Mouse (Mus musculus): ENCODE results near the gene Pappa.
A peak's percentile ranks its signal among the peaks of the same experiment; 100 is the strongest.

The Pappa gene

GRCm38 (mm10) chr4:65174505-65174904 is 50.5 kb downstream of the Pappa start:
- DNase-seq = no peak

GRCm38 (mm10) chr4:65178146-65178545 is 54.2 kb downstream of the Pappa start:
- DNase-seq = no peak

- no peak for DNase-seq
Measured at GRCm38 (mm10) chr4:65187236-65187635, 63.3 kb downstream of the Pappa start.

GRCm38 (mm10) chr4:65187716-65188115 is 63.7 kb downstream of the Pappa start:
- DNase-seq = no peak

GRCm38 (mm10) chr4:65188921-65189485 is 65.0 kb downstream of the Pappa start:
- DNase-seq = no peak

DNA sequence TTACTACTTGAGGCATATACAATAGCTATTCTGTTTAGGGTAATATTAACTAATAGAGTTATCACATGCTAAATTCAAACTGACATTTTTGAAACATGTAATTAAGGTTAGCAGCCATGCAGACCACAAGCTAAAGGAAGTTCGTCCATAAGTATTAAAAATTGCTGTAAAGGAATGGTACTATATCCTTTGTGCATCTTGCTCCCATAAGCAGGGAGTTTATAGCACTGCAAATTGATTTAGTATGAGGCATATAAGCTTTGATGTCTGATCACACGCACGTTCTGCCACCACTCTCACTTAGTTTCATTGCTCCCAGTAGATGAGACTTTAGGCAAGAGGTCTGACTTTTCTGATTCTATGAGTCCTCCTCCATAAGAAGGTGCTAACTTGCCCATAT is 68.8 kb downstream of the Pappa start:
- no peak for DNase-seq

DNA sequence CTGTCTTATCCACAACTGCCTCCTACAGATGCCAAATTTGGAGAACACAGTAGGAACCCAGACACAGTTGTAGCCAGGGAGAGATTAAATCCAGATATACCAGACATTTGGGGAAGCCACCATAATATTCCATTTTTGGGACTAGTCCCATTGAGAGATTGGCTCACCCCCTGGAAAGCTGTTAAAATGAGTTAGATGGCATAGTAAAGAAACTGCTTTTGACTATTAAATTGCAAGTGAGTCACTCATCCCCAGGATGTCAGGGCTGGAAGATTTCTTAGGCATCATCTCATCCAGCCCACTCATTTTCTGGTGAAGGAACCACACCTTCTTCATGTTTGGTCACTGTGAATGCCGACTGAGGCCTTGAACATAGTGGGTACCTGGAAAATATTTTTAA is 72.0 kb downstream of the Pappa start:
- DNase-seq = no peak

- no peak for DNase-seq
Measured at GRCm38 (mm10) chr4:65203666-65204065, 79.7 kb downstream of the Pappa start.

- DNase-seq = no peak
Measured at GRCm38 (mm10) chr4:65205446-65205845, 81.5 kb downstream of the Pappa start.

- no peak for DNase-seq
Measured at GRCm38 (mm10) chr4:65209369-65210015, 85.5 kb downstream of the Pappa start.

- no peak for DNase-seq
Measured at GRCm38 (mm10) chr4:65216682-65217081, 92.7 kb downstream of the Pappa start.

- DNase-seq = peak; percentile 48
Measured at GRCm38 (mm10) chr4:65217651-65218364, 93.8 kb downstream of the Pappa start.

- DNase-seq = no peak
Measured at GRCm38 (mm10) chr4:65223901-65224300, 99.9 kb downstream of the Pappa start.

DNA sequence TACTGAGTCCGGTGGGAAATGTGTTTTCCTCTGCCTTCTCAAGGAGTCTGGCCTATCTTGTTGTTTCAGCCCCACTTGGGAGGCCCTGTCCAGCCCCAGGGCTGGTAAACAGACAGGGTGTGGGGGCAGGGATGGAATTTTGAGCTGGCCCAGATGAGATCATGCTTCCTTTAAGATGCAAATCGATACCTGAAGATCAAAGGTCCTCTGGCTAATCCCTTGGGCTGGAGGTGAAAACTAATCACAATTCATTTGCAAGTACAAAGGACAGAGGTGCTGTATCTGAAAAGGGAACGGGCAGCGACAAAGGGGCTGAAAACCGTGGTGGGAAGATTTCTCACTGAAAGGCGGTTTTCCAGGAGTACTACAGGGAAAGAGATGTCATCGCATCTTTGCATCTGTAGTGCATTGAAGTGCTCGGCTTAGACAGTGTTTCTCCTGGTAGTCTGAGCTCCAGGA is 114.6 kb downstream of the Pappa start:
- peak; percentile 21 for DNase-seq

- no peak for DNase-seq
Measured at GRCm38 (mm10) chr4:65242434-65242931, 118.5 kb downstream of the Pappa start.

GRCm38 (mm10) chr4:65243245-65243644 is 119.3 kb downstream of the Pappa start:
- no peak for DNase-seq

- DNase-seq = no peak
Measured at GRCm38 (mm10) chr4:65245015-65245414, 121.0 kb downstream of the Pappa start.

GRCm38 (mm10) chr4:65245440-65245839 is 121.5 kb downstream of the Pappa start:
- DNase-seq = peak; percentile 36

DNA sequence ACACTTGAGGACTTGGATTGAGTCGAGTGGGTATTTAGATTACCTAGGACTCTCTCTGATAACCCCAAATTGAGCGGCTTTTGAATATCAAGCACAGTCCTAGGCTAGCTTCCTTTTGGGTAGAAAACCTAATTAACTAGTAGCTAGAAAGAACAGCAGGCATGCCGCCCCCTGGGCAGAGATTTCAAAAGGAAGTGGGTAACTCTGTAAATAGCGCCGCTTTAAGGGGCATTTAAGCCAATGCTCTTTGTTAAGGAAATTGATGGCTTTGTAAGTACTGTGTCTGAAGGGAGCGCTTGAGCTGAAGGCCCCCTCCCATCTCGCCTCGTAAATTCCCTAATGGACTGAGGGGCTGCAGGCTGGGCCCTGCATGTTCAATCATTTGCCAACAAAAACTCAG is 128.2 kb downstream of the Pappa start:
- DNase-seq = peak; percentile 10

DNA sequence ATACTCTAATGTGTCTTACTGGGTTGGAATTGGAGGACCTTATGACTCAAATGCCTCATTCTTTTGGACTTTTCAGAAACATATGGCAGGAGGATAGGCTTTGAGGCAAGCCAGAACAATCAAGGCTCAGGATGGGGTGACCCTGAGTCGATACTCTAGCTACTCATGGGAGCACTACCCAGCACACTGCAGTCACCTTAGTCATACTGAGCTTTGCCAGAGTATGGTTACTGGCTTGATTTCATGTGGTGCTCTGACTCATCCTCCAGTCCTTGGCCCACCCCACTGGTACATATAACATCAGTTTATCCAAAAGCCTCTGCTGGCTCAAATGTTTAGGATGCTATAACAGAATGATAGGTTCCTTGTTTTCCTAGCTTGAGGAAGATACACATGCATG is 130.1 kb downstream of the Pappa start:
- no peak for DNase-seq

- no peak for DNase-seq
Measured at GRCm38 (mm10) chr4:65267066-65267465, 143.1 kb downstream of the Pappa start.

DNA sequence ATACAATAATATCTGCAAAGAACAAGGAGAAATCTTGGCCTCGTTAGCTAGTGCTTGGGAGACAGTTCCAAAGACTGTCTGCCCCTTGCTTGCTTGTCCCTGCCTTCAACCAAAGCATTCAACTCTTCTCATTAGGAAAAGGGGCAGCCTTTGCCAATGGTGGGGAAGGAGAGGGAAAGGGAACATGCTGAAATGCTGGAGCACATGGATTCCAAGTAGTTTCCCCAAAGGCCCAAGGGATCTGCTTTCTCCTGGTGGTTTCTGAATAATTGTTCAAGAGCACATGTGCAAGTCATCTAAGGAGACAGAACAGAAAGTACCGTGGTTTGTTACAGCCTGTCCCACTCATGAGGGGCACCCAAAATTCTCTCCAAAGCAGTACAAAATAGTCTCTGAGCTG is 146.0 kb downstream of the Pappa start:
- no peak for DNase-seq

GRCm38 (mm10) chr4:65272295-65272694 is 148.3 kb downstream of the Pappa start:
- no peak for DNase-seq

DNA sequence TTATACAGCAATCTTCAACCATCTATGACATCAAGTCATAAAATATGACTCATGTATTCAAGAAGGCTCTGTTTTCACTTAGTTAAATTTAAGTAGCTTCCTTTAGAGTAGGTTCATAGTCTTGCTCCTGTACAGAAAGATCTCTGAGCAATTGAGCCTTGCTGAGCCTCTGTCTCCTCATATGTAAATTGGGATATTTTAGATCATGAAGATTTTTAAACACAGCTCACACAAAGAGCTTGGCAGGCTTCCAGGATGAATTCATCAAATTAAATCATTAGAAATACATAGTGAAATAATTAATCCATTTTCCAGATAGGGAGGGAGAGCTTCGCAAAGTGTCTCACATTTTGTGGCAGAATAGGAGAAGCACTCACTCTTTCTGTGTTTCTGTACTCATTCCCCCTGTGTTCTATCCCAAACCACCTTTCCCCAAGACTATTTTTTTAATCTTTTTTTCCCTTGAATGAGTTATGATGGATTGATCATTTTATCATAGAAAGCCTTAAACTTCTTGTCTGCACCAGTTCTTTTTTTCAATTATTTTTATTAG is 149.4 kb downstream of the Pappa start:
- no peak for DNase-seq

All from retina, postnatal 1 day (tissue).